Mouse (Mus musculus) heart, adult 10 weeks (tissue): ENCODE results near the gene Tor2a. TPM values are rescaled to one million over a fixed set of nuclear protein-coding genes. Genes with fewer than 3 reads are reported as not detected.

ENCODE experiments used
- polyA plus RNA-seq: library from polyadenylated mRNA; stranded (reverse); fragments of 350-450 nt; fragmentation: Illumina TruSeq; extraction: RNeasy Lipid Tissue Mini Kit (QIAGEN cat#74804); gene quantifications from one replicate; pipeline ENCODE4 v1.2.3, GENCODE M21; 2014; ENCODE audit warnings: low read depth, low replicate concordance

Gene Tor2a
- 15.4 TPM for polyA plus RNA-seq

DNA sequence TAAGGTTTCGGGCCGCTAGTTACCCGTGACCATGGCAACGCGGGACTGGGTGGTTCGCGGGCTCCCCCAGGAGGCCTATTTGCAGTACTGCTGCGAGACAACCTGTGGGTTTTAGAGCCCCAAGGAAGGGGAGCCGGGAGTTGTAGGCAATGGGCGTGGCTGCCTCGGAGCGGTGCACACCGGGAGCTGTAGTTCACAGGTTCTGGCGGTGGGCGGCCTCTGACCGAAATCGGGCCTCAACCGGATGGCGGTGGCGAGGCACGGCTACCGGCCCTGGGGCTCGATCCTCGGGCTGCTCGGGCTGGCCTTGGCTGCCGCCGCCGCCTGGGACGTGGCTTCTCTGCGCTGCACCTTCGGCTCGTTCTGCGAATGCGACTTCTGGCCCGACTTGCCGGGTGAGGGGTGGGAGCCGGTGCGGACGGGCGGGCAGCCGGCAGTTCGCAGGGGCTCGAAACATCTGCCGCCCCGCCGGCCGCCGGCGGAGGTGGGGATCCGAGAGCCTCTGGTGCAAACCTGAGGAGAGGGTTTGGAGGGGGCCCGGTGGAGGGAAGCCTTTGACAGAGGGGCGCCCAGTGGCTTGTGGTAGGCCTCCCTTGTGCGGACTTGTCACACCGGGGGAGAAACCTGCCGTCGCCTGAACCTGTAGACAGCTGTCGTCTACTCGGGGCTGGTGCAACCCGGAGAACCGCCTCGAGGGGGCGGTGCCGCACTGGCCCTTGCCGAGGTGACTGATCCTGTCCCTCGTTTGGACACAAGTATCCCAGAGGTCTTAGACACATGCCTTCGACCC is at the start of gene Tor2a:
Gene Tor2a, plus strand, starts transcription at position 179 of the 790 bp plus-strand sequence.

GRCm38 (mm10) chr2:32712934-32713817 is 43.9 kb upstream of the Tor2a start, which contains the start of gene Cdk9:
Gene Cdk9, minus strand, starts transcription at chr2:32713076.

DNA sequence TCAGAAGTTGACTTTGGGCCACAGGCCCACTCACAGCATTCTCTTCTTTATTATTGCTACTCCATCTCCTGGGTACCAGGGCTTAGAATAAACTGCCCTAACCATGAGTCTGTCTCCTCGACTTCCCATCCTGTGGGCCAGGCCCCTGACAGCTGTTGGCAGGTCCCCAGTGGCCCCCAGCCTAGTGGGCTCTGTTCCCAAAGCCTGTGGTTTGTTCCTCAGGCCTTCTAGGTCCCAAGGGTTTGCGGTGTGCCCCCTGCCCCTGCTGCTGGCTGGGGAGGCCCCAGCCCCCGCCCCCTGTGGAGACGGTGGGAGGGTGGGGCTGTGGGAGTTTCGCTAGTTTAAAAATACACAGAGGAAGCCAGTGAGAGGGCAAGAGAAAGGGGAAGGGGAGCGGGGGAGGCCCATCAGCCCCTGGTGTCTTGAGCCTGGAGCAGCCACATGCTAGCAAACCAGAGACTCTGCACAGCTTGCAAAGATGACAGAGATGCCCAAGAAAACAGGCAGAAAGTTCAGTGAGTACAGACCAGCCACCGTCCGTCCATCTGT is 36.3 kb upstream of the Tor2a start, which contains the start of gene Sh2d3c:
Gene Sh2d3c, plus strand, starts transcription at position 375 of the 549 bp plus-strand sequence.

DNA sequence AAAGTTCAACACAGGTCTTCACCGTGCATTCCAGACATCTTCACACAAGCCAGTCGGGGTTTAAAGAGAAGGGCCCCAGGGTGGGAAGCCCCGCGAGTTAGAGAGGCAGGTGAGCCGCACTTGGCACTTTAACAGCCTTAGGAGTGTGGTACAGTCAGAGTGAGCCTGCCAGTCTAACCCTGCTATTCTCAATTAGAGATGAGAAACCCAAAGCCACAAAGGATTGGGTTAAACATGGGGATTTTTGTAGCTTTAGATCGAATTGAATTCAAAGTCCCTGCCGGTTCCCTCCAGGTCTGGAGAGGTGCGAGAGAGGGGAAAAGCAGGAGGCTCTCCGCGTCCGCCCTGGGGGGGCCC is 16.1 kb upstream of the Tor2a start, which contains the start of gene 6330409D20Rik:
Gene 6330409D20Rik, minus strand, starts transcription at position 101 of the 357 bp plus-strand sequence.

GRCm38 (mm10) chr2:32775359-32776074 is 18.5 kb downstream of the Tor2a start, which contains the start of the genes Ttc16 and Ptrh1:
Gene Ttc16, minus strand, starts transcription at chr2:32775633.
Gene Ptrh1, plus strand, starts transcription at chr2:32775786.

GRCm38 (mm10) chr2:32784048-32784681 is 27.1 kb downstream of the Tor2a start, which contains the start of gene Cfap157:
Gene Cfap157, minus strand, starts transcription at chr2:32784428.

Other genes with a start within 250 kb of the Tor2a start
- 7.4 TPM for gene Fam102a, start 221.9 kb upstream of the Tor2a start, polyA plus RNA-seq
- 34.2 TPM for gene Dpm2, start 186.4 kb upstream of the Tor2a start, polyA plus RNA-seq
- gene Pip5kl1, start 182.4 kb upstream of the Tor2a start, polyA plus RNA-seq = not detected
- gene 9430097D07Rik, start 181.6 kb upstream of the Tor2a start, polyA plus RNA-seq = not detected
- 19.5 TPM for gene St6galnac4, start 170.1 kb upstream of the Tor2a start, polyA plus RNA-seq
- 110 TPM for gene St6galnac6, start 157.5 kb upstream of the Tor2a start, polyA plus RNA-seq
- 526 TPM for gene Ak1, start 135.5 kb upstream of the Tor2a start, polyA plus RNA-seq
- 139 TPM for gene Eng, start 110.6 kb upstream of the Tor2a start, polyA plus RNA-seq
- gene Fpgs, start 53.1 kb upstream of the Tor2a start, polyA plus RNA-seq = 11.2 TPM
- 35.5 TPM for gene Cdk9, start 44.2 kb upstream of the Tor2a start, polyA plus RNA-seq
- 17.4 TPM for gene Sh2d3c, start 36.2 kb upstream of the Tor2a start, polyA plus RNA-seq
- not detected for gene 6330409D20Rik, start 16.2 kb upstream of the Tor2a start, polyA plus RNA-seq
- gene Ttc16, start 18.4 kb downstream of the Tor2a start, polyA plus RNA-seq = 0.24 TPM
- gene Ptrh1, start 18.6 kb downstream of the Tor2a start, polyA plus RNA-seq = 3.7 TPM
- gene Cfap157, start 27.2 kb downstream of the Tor2a start, polyA plus RNA-seq = not detected
- 10.0 TPM for gene Stxbp1, start 90.0 kb downstream of the Tor2a start, polyA plus RNA-seq
- gene Fam129b, start 118.9 kb downstream of the Tor2a start, polyA plus RNA-seq = 18.2 TPM
- gene Rpl12, start 204.3 kb downstream of the Tor2a start, polyA plus RNA-seq = 349 TPM
- gene Lrsam1, start 204.4 kb downstream of the Tor2a start, polyA plus RNA-seq = 15.1 TPM
- gene Slc2a8, start 224.8 kb downstream of the Tor2a start, polyA plus RNA-seq = 16.6 TPM